Mouse (Mus musculus) testis, adult 2 months (tissue): ENCODE measurements at regions not wholly inside any gene's neighbourhood (a gene's known extent, or its start where the extent isn't known, plus 50 kb on each side); places are given as distances from the start of the nearest gene placed in this dataset.

Source experiments
- H3K27ac ChIP-seq: fragments of 200-500 bp; 2 replicates; pipeline ENCODE4 v1.5.1; 2012; ENCODE audit warnings: low read depth, low read length; ENCODE audit not compliant: control insufficient read depth, insufficient read depth
- H3K27me3 ChIP-seq: fragments of 200-500 bp; 2 replicates; pipeline ENCODE4 v1.6.1; 2012; ENCODE audit warnings: mild to moderate bottlenecking, low read length, moderate library complexity; ENCODE audit not compliant: control insufficient read depth, insufficient read depth
- H3K36me3 ChIP-seq: fragments of 200-500 bp; 2 replicates; pipeline ENCODE4 v1.6.1; 2012; ENCODE audit warnings: mild to moderate bottlenecking, low read length; ENCODE audit not compliant: control insufficient read depth, insufficient read depth
- H3K4me1 ChIP-seq: fragments of 200-500 bp; 2 replicates; pipeline ENCODE4 v1.6.1; 2012; ENCODE audit warnings: low read length; ENCODE audit not compliant: control insufficient read depth, insufficient read depth
- H3K4me3 ChIP-seq: fragments of 200-500 bp; 2 replicates; pipeline ENCODE4 v1.5.1; 2012; ENCODE audit warnings: low read depth, mild to moderate bottlenecking, low read length, moderate library complexity, mixed read lengths; ENCODE audit not compliant: control insufficient read depth
- CTCF ChIP-seq: fragments of 200-500 bp; IDR thresholded peaks from 2 replicates; pipeline ENCODE4 v1.5.1; 2012; ENCODE audit warnings: low read depth, mild to moderate bottlenecking, inconsistent platforms, low read length, moderate library complexity; ENCODE audit not compliant: control insufficient read depth, insufficient read depth, insufficient replicate concordance
- POLR2A ChIP-seq: fragments of 200-500 bp; IDR thresholded peaks from 2 replicates; pipeline ENCODE4 v1.6.1; 2012; ENCODE audit warnings: low read depth, mild to moderate bottlenecking, inconsistent platforms, low read length, moderate library complexity; ENCODE audit not compliant: control insufficient read depth

DNA sequence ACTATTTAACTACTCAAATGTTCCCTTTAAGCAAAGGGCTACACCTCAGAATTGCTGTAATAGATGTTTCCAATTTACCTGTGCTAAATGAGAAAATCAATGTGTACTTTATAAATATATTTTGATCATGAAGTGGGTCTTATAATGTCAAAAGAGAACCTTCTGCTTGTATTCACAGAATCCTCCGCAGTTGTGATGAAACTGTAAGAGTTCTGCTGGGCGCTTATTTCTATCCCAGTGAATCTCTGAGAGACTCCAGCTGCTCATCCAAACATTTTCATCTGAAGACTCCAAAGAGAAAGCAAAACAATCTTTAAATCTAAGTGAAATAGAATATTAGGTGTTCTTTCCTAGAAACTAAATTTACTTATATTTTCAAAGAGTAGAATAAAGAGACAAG is 440.9 kb upstream of the Ccnh start:
- Histone ChIP-seq H3K27me3 (no peaks in the 10 kb centered on the region), H3K4me3 (no peak overlapping the region), H3K4me1 (no peaks in the 10 kb centered on the region), H3K36me3 (no peaks in the 10 kb centered on the region), H3K27ac (no peak overlapping the region)
- TF ChIP-seq POLR2A (no peak), CTCF (no peak)

DNA sequence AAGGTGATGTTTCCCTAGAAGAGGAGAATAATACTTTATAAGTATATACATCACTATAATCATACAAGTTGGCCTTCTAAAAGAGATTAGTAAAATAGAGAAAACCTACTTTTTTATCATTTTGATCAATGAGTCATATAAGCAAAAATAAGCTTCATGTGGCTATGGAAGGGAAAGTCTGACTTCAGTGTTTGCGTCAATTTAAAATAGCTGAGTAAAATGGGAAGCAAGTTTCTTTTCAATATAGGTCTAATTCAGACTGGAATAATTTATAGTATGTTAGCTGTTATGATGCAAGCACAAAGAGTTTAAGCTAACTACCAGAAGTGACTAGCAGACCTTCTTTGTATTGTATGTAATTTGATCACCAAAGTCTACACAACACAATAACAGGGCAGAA is 440.0 kb upstream of the Ccnh start:
- no peak overlapping the region for H3K27ac ChIP-seq
- H3K4me3 ChIP-seq: no peak overlapping the region
- TF ChIP-seq CTCF: no peak
- TF ChIP-seq POLR2A: no peak
- H3K36me3 ChIP-seq: no peaks in the 10 kb centered on the region
- no peaks in the 10 kb centered on the region for H3K4me1 ChIP-seq
- no peaks in the 10 kb centered on the region for H3K27me3 ChIP-seq

DNA sequence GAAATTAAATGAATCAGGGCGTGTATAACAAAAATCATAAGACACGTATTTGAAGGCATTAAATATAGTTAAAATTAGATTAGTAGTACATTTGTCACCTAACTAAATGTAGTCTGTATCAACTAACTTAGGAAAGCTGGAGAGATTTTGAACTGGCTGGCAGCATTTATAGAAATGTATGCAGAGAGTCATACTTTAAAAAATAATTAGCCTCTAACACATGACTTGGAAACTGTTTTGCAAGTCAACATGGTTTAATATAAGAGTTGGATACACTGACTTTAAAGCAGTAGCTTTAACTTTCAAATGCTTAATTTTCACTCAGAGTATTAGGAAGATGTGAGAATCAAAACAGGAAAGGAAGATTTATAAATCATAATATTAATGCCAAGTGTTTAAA is 439.1 kb upstream of the Ccnh start:
- Histone ChIP-seq H3K4me1 (no peaks in the 10 kb centered on the region), H3K36me3 (no peaks in the 10 kb centered on the region), H3K4me3 (no peak overlapping the region), H3K27ac (no peak overlapping the region), H3K27me3 (no peaks in the 10 kb centered on the region)
- TF ChIP-seq CTCF (no peak), POLR2A (no peak)

DNA sequence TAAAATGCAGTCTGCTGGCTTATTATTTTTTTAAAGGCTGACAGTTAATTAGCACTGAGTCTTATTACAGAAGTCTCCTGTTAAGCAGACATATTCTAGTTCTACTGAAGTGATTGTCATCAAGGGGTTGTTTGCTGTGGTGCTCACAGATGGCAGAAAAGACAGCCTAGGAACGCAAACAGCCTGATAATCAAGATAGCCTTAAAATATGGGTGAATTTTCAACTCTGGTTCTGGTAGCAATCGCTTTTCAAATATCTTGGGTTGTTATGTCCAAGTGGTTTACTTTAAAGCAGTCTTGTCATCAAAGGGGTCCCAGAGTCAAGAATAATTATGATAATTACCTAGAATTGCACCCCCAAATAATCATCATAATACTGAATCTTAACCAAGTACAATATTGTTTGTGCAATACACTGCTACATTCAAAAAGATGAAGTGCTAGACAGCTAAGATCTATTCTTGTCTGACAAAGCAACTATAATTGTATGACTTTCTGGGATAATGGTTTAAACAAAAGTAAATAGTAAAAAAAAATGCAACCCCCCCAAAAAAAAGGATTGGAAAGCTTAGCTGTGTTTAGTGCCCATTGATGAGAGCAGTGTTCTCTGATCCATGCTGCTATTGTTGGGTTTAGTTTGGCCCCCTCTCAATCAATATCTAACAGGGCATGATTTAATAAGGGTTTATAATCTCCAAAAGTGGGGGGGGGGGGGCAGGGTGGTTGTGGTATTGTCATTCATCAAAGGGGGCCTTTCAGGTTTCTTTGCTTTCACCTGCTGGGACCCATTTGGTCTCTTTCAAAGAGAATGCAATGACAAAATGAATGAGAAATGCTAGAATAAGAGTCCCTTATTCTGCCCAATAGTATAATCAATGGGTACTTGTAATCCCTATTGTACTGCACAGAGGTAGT is 437.4 kb upstream of the Ccnh start:
- Histone ChIP-seq H3K4me1 (no peaks in the 10 kb centered on the region), H3K36me3 (no peaks in the 10 kb centered on the region), H3K4me3 (no peak overlapping the region), H3K27me3 (no peaks in the 10 kb centered on the region), H3K27ac (no peak overlapping the region)
- no peak for TF ChIP-seq CTCF
- TF ChIP-seq POLR2A: no peak

DNA sequence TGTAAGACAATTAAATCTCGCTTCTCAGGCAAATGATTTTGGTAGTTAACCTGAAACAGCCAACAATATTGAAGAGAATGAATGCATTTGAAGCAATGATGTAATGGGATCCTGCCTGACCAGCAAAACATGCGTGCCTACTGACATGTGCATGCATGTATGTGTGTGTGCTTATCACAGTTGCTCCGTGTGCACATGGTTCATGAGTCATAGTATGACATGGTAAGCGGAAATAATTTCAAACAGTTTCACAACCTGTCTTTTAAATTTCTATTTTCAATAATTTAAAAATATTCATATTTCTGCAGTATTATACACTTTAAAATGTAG is 436.8 kb upstream of the Ccnh start:
- TF ChIP-seq POLR2A: no peak
- no peak for TF ChIP-seq CTCF
- Histone ChIP-seq H3K27ac (no peak overlapping the region), H3K4me3 (no peak overlapping the region), H3K27me3 (no peaks in the 10 kb centered on the region), H3K4me1 (no peaks in the 10 kb centered on the region), H3K36me3 (no peaks in the 10 kb centered on the region)

DNA sequence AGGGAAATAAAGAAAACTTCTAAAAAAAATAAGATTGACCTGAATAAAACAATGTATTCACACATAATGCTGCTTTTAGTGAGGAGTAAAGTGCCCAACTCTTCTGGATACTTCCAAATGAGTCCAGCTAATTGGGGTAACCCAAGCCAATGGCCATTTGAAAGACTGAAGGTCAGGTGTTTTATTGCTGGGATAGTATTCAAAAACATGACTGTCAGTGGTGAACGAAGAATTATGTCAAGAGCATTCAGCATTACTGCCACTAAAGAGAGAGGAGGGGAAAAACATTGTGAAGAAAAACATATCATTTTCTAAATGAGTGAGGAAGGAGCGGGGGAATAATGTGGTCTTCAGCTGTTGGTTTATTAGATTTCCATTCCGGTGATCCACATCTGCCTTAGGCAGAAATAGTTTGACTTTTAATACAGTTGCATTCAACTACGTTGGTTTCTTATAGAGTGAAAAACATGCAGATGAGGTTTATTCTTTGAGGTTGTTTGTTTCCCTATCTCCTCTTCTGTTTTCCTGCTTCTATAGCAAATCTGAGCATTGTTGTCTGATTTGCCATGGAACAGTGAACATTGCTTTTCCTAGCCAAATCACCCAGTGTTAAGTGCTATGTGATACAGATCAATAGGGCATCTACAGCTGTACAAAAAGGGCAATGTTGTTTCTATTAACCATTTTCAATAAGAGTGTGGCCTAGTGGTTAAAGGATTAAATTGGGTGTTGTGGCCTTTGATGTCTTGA is 435.3 kb upstream of the Ccnh start:
- Histone ChIP-seq H3K27ac (no peak overlapping the region), H3K36me3 (no peaks in the 10 kb centered on the region), H3K4me1 (no peaks in the 10 kb centered on the region), H3K4me3 (no peak overlapping the region), H3K27me3 (no peaks in the 10 kb centered on the region)
- TF ChIP-seq CTCF (no peak), POLR2A (no peak)

DNA sequence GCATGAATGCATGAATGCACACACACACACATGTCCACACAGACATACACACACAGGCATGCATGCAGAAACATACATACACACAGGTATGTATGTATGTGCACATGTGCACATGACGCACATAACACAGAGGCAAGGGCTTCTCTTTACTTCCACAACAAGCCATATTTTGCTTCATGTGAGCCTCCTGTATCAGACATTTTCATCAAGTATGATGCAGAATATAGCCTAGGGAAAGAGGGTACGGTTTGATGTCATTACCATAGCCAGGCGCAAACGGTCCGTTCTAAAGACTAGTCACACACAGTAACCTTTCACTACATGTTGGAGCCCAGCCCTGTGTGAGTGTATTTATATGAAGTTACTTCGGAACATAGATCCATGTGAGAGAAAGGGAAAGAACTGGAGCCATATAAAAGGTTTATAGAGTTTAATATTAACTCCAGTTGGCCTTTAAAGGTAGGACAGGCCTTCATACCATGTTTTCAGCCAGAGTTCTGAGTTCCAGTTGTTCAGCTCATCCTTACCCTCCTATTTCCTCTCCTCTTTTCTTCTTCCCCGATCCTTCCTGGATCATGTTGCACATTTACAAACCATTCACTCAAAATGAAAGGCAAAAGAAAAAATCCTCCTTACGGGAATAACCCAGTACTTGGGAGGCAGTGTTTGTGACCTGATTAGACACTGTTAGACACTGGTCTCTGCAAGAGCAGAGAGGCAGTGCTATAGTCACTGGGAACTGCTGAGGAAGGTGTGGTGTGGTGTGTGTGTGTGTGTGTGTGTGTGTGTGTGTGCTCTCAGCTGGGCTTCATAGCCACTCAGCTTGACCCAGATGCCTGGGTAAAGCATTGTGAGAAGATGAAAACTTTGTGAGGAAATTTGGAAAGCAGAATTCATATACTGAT is 434.1 kb upstream of the Ccnh start:
- TF ChIP-seq CTCF (no peak), POLR2A (no peak)
- Histone ChIP-seq H3K4me3 (no peak overlapping the region), H3K27ac (no peak overlapping the region), H3K36me3 (no peaks in the 10 kb centered on the region), H3K27me3 (no peaks in the 10 kb centered on the region), H3K4me1 (no peaks in the 10 kb centered on the region)
